Mouse (Mus musculus): Measurements from ENCODE around the gene Nkpd1. TPM values are rescaled to one million over a fixed set of nuclear protein-coding genes. Genes with fewer than 3 reads are reported as not detected.

Nkpd1 gene
- polyA plus RNA-seq, 1 experiment from 2014 or later = 0.11 TPM

GRCm38 (mm10) chr7:19564455-19564854 is 46.8 kb downstream of the Nkpd1 start:
- DNase-seq (no peak), ATAC-seq (ENCODE audit: insufficient read depth) (no peak)
- no peaks in the 10 kb centered on the region for H3K27me3 ChIP-seq (ENCODE audit: insufficient read depth, low read length)
- H3K9me3 ChIP-seq (ENCODE audit: low read depth, low read length) = no peaks in the 10 kb centered on the region; the same call in 1 of the 2 replicates
- peaks cover 5% of the 10 kb centered on the region; the same call in 1 of the 2 replicates for H3K4me1 ChIP-seq (ENCODE audit: insufficient read depth)
- peaks cover 36% of the 10 kb centered on the region for H3K36me3 ChIP-seq (ENCODE audit: insufficient read depth)
- H3K27ac ChIP-seq (ENCODE audit: low read depth) = no peak overlapping the region
- no peak overlapping the region for H3K4me2 ChIP-seq
- no peak overlapping the region; the same call in 1 of the 2 replicates for H3K4me3 ChIP-seq (ENCODE audit: low read depth, low read length)
- H3K9ac ChIP-seq = no peak overlapping the region
- 92% methylated on average over 4 of the region's 4 CpGs for WGBS
- peak; percentile 25; the same call in 1 of the 2 replicates for TF ChIP-seq CTCF (IDR thresholded peaks at IDR 0.05; ENCODE audit: low read depth)

GRCm38 (mm10) chr7:19565803-19566202 is 48.2 kb downstream of the Nkpd1 start:
- H3K27ac ChIP-seq (ENCODE audit: low read depth) = no peak overlapping the region
- H3K9ac ChIP-seq = no peak overlapping the region
- no peak overlapping the region for H3K4me2 ChIP-seq
- H3K27me3 ChIP-seq (ENCODE audit: insufficient read depth, low read length) = no peaks in the 10 kb centered on the region
- no peaks in the 10 kb centered on the region; the same call in 1 of the 2 replicates for H3K9me3 ChIP-seq (ENCODE audit: low read depth, low read length)
- 95% methylated on average over 2 of the region's 2 CpGs for WGBS
- H3K4me1 ChIP-seq (ENCODE audit: insufficient read depth) = no peaks in the 10 kb centered on the region
- ATAC-seq (ENCODE audit: insufficient read depth) (no peak), DNase-seq (no peak)
- no peak for TF ChIP-seq CTCF (IDR thresholded peaks at IDR 0.05; ENCODE audit: low read depth)
- H3K36me3 ChIP-seq (ENCODE audit: insufficient read depth) = peaks cover 50% of the 10 kb centered on the region
- H3K4me3 ChIP-seq (ENCODE audit: low read depth, low read length) = no peak overlapping the region

GRCm38 (mm10) chr7:19567426-19567825 is 49.8 kb downstream of the Nkpd1 start:
- no peak overlapping the region for H3K4me3 ChIP-seq (ENCODE audit: low read depth, low read length)
- 0 out of 2 replicates have a peak, but pooled peaks cover 4% of the 10 kb centered on the region for H3K4me1 ChIP-seq (ENCODE audit: insufficient read depth)
- H3K27me3 ChIP-seq (ENCODE audit: insufficient read depth, low read length) = no peaks in the 10 kb centered on the region
- no peak overlapping the region for H3K27ac ChIP-seq (ENCODE audit: low read depth)
- H3K9me3 ChIP-seq (ENCODE audit: low read depth, low read length) = no peaks in the 10 kb centered on the region; the same call in 1 of the 2 replicates
- no peak overlapping the region for H3K4me2 ChIP-seq
- peaks cover 50% of the 10 kb centered on the region for H3K36me3 ChIP-seq (ENCODE audit: insufficient read depth)
- DNase-seq (no peak), ATAC-seq (ENCODE audit: insufficient read depth) (no peak)
- WGBS = 90% methylated on average over 8 of the region's 8 CpGs
- no peak for TF ChIP-seq CTCF (IDR thresholded peaks at IDR 0.05; ENCODE audit: low read depth)
- H3K9ac ChIP-seq = no peak overlapping the region

GRCm38 (mm10) chr7:19569647-19570046 is 52.0 kb downstream of the Nkpd1 start:
- peaks cover 45% of the 10 kb centered on the region for H3K36me3 ChIP-seq (ENCODE audit: insufficient read depth)
- no peak for ATAC-seq (ENCODE audit: insufficient read depth)
- no peaks in the 10 kb centered on the region for H3K27me3 ChIP-seq (ENCODE audit: insufficient read depth, low read length)
- no peak overlapping the region for H3K27ac ChIP-seq (ENCODE audit: low read depth)
- H3K4me1 ChIP-seq (ENCODE audit: insufficient read depth) = 0 out of 2 replicates have a peak, but pooled peaks cover 4% of the 10 kb centered on the region
- no peak overlapping the region for H3K4me3 ChIP-seq (ENCODE audit: low read depth, low read length)
- H3K9ac ChIP-seq = no peak overlapping the region
- no peak for TF ChIP-seq CTCF (IDR thresholded peaks at IDR 0.05; ENCODE audit: low read depth)
- H3K9me3 ChIP-seq (ENCODE audit: low read depth, low read length) = no peaks in the 10 kb centered on the region
- WGBS = 83% methylated on average over 3 of the region's 3 CpGs
- DNase-seq = no peak
- H3K4me2 ChIP-seq = no peak overlapping the region

GRCm38 (mm10) chr7:19572926-19573775 is 55.5 kb downstream of the Nkpd1 start:
- Histone ChIP-seq H3K4me2 (peak overlapping the region; percentile 95), H3K4me1 (ENCODE audit: insufficient read depth) (0 out of 2 replicates have a peak, but pooled peaks cover 7% of the 10 kb centered on the region), H3K27ac (ENCODE audit: low read depth) (peak overlapping the region; percentile 85), H3K4me3 (ENCODE audit: low read depth, low read length) (peak overlapping the region; percentile 79), H3K36me3 (ENCODE audit: insufficient read depth) (peaks cover 27% of the 10 kb centered on the region), H3K27me3 (ENCODE audit: insufficient read depth, low read length) (peaks cover 23% of the 10 kb centered on the region), H3K9ac (peak overlapping the region; percentile 83), H3K9me3 (ENCODE audit: low read depth, low read length) (no peaks in the 10 kb centered on the region)
- WGBS = under 1% methylated on average over 47 of the region's 53 CpGs
- DNase-seq = peak; percentile 89
- TF ChIP-seq CTCF (IDR thresholded peaks at IDR 0.05; ENCODE audit: low read depth) = 0 out of 2 replicates have a peak, but pooled peaks have one; percentile 4
- peak; percentile 92 for ATAC-seq (ENCODE audit: insufficient read depth)

GRCm38 (mm10) chr7:19573776-19574140 is 56.1 kb downstream of the Nkpd1 start:
- Histone ChIP-seq H3K9ac (peak overlapping the region; percentile 83), H3K27me3 (ENCODE audit: insufficient read depth, low read length) (peaks cover 30% of the 10 kb centered on the region), H3K36me3 (ENCODE audit: insufficient read depth) (peaks cover 21% of the 10 kb centered on the region), H3K4me1 (ENCODE audit: insufficient read depth) (0 out of 2 replicates have a peak, but pooled peaks cover 7% of the 10 kb centered on the region), H3K4me2 (peak overlapping the region; percentile 95), H3K4me3 (ENCODE audit: low read depth, low read length) (peak overlapping the region; percentile 79), H3K9me3 (ENCODE audit: low read depth, low read length) (no peaks in the 10 kb centered on the region), H3K27ac (ENCODE audit: low read depth) (no peak overlapping the region)
- 19% methylated on average over 16 of the region's 16 CpGs for WGBS
- ATAC-seq (ENCODE audit: insufficient read depth) = peak; percentile 16
- no peak for TF ChIP-seq CTCF (IDR thresholded peaks at IDR 0.05; ENCODE audit: low read depth)
- DNase-seq = no peak

Other genes with a start within 250 kb of the Nkpd1 start
- gene Vasp, start 246.0 kb upstream of the Nkpd1 start, polyA plus RNA-seq (2014; fragmentation: Nextera tagmentation; extraction: Ambion mirVana) = 88.9 and 95.3 TPM in 2 replicates
- not detected in 2 replicates for gene Ppm1n, start 237.8 kb upstream of the Nkpd1 start, polyA plus RNA-seq (2014; fragmentation: Nextera tagmentation; extraction: Ambion mirVana)
- 8.0 and 9.1 TPM in 2 replicates for gene Rtn2, start 235.2 kb upstream of the Nkpd1 start, polyA plus RNA-seq (2014; fragmentation: Nextera tagmentation; extraction: Ambion mirVana)
- not detected in 2 replicates for gene Fosb, start 207.8 kb upstream of the Nkpd1 start, polyA plus RNA-seq (2014; fragmentation: Nextera tagmentation; extraction: Ambion mirVana)
- 88.6 and 90.5 TPM in 2 replicates for gene Ercc1, start 173.1 kb upstream of the Nkpd1 start, polyA plus RNA-seq (2014; fragmentation: Nextera tagmentation; extraction: Ambion mirVana)
- 21.3 and 24.2 TPM in 2 replicates for gene Cd3eap, start 158.4 kb upstream of the Nkpd1 start, polyA plus RNA-seq (2014; fragmentation: Nextera tagmentation; extraction: Ambion mirVana)
- gene Ppp1r13l, start 158.1 kb upstream of the Nkpd1 start, polyA plus RNA-seq (2014; fragmentation: Nextera tagmentation; extraction: Ambion mirVana) = 5.4 and 7.9 TPM in 2 replicates
- 11.4 and 12.1 TPM in 2 replicates for gene Ercc2, start 135.8 kb upstream of the Nkpd1 start, polyA plus RNA-seq (2014; fragmentation: Nextera tagmentation; extraction: Ambion mirVana)
- 6.5 and 7.5 TPM in 2 replicates for gene Klc3, start 113.7 kb upstream of the Nkpd1 start, polyA plus RNA-seq (2014; fragmentation: Nextera tagmentation; extraction: Ambion mirVana)
- 2.8 and 11.1 TPM in 2 replicates for gene Ckm, start 113.1 kb upstream of the Nkpd1 start, polyA plus RNA-seq (2014; fragmentation: Nextera tagmentation; extraction: Ambion mirVana)
- 8.7 and 11.1 TPM in 2 replicates for gene Mark4, start 59.0 kb upstream of the Nkpd1 start, polyA plus RNA-seq (2014; fragmentation: Nextera tagmentation; extraction: Ambion mirVana)
- gene Exoc3l2, start 54.5 kb upstream of the Nkpd1 start, polyA plus RNA-seq (2014; fragmentation: Nextera tagmentation; extraction: Ambion mirVana) = 1.7 and 2.2 TPM in 2 replicates
- gene Bloc1s3, start 9.5 kb upstream of the Nkpd1 start, polyA plus RNA-seq (2014; fragmentation: Nextera tagmentation; extraction: Ambion mirVana) = 1.1 and 1.7 TPM in 2 replicates
- gene Trappc6a, start 9.4 kb upstream of the Nkpd1 start, polyA plus RNA-seq (2014; fragmentation: Nextera tagmentation; extraction: Ambion mirVana) = 77.3 and 83.5 TPM in 2 replicates
- 4.7 and 6.2 TPM in 2 replicates for gene Ppp1r37, start 45.2 kb downstream of the Nkpd1 start, polyA plus RNA-seq (2014; fragmentation: Nextera tagmentation; extraction: Ambion mirVana)
- gene Zfp296, start 59.4 kb downstream of the Nkpd1 start, polyA plus RNA-seq (2014; fragmentation: Nextera tagmentation; extraction: Ambion mirVana) = 0.27 and 0.38 TPM in 2 replicates
- gene Gemin7, start 59.8 kb downstream of the Nkpd1 start, polyA plus RNA-seq (2014; fragmentation: Nextera tagmentation; extraction: Ambion mirVana) = 180 and 183 TPM in 2 replicates
- 46.9 and 51.5 TPM in 2 replicates for gene Clasrp, start 86.6 kb downstream of the Nkpd1 start, polyA plus RNA-seq (2014; fragmentation: Nextera tagmentation; extraction: Ambion mirVana)
- 7.3 TPM in 2 replicates for gene Relb, start 111.6 kb downstream of the Nkpd1 start, polyA plus RNA-seq (2014; fragmentation: Nextera tagmentation; extraction: Ambion mirVana)
- gene Clptm1, start 147.2 kb downstream of the Nkpd1 start, polyA plus RNA-seq (2014; fragmentation: Nextera tagmentation; extraction: Ambion mirVana) = 95.0 and 96.0 TPM in 2 replicates
- gene Apoc2, start 160.1 kb downstream of the Nkpd1 start, polyA plus RNA-seq (2014; fragmentation: Nextera tagmentation; extraction: Ambion mirVana) = 2.5 and 3.4 TPM in 2 replicates
- gene Gm44805, start 163.6 kb downstream of the Nkpd1 start, polyA plus RNA-seq (2014; fragmentation: Nextera tagmentation; extraction: Ambion mirVana) = not detected in 2 replicates
- gene Apoc4, start 163.6 kb downstream of the Nkpd1 start, polyA plus RNA-seq (2014; fragmentation: Nextera tagmentation; extraction: Ambion mirVana) = 0.30 TPM in 1 of 2 replicates, not detected in the other
- 13.6 and 15.5 TPM in 2 replicates for gene Apoc1, start 174.8 kb downstream of the Nkpd1 start, polyA plus RNA-seq (2014; fragmentation: Nextera tagmentation; extraction: Ambion mirVana)
- gene Apoe, start 181.3 kb downstream of the Nkpd1 start, polyA plus RNA-seq (2014; fragmentation: Nextera tagmentation; extraction: Ambion mirVana) = 404 and 439 TPM in 2 replicates
- 149 and 168 TPM in 2 replicates for gene Tomm40, start 197.6 kb downstream of the Nkpd1 start, polyA plus RNA-seq (2014; fragmentation: Nextera tagmentation; extraction: Ambion mirVana)
- 120 and 125 TPM in 2 replicates for gene Nectin2, start 232.6 kb downstream of the Nkpd1 start, polyA plus RNA-seq (2014; fragmentation: Nextera tagmentation; extraction: Ambion mirVana)